Mouse (Mus musculus) T-cell, adult 2 months (primary cell): Measurements from ENCODE around the gene Foxp1.

ENCODE experiments used
- DNase-seq: peaks from one replicate; pipeline ENCODE4 v3.0.0; 2022; ENCODE audit warnings: low spot score

The Foxp1 gene

DNA sequence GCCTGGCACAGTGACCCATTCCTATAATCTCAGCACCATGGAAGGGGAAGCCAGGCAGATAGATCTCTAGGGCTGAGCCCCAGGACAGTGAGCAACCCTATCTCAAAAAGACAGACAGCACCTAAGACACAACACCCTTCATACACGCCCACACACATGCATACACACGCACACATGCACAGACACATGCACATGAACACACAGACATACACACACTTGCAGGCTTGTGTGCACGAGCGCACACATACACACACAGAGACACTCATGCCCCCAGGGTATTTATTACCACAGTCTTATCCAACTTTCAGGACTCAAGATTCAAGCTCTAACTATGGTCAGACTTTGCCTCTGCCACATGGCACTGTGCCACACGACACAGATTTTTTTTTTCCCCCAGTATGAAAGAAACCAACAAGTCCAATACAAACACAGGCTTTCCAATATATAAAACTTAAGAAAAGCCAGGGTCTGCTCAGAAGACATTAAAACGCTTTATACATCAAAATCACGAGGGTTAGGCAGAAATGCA is 38.3 kb downstream of the Foxp1 start:
- no peak for DNase-seq

DNA sequence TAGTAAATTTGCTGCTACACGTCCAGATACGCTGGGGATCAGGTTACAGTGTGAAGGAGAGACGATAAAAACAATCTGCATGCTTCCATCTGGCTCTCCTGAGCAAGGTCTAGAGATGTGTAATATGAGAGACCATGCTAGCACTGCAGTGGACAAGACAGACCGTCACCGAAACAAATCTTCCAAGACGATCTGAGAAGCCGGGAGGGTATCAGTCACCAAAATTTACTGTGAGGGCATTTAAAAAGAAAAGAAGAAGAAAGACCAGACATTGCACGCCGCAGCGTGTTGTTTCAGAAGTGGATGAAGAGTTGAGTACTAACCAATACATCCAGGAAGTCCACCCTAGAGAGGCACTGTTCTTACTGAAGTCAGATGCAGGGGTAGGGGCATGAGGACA is 39.0 kb downstream of the Foxp1 start:
- no peak for DNase-seq

DNA sequence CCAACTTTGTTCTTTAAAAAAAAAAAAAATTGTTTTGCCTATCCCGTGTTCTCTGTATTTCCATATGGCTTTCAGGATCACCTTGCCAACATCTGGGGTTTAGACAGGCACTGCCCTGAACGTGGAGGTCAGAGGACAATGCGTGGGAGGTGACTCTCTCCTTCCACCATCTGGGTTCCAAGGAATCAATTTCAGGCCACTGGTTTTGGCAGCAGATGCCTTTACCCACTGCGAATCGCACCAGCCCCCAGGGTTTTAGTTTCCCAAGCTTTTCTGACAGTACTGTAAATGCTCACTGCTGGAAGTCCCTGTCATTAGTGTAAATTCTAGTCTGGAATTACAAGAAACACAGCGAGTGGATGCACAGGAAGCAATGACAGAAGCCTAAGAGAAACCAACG is 41.0 kb downstream of the Foxp1 start:
- no peak for DNase-seq

GRCm38 (mm10) chr6:99478873-99479650 is 43.5 kb downstream of the Foxp1 start:
- no peak for DNase-seq

- DNase-seq = no peak
Measured at GRCm38 (mm10) chr6:99475040-99475439, 47.5 kb downstream of the Foxp1 start.

GRCm38 (mm10) chr6:99470906-99471305 is 51.6 kb downstream of the Foxp1 start:
- DNase-seq = no peak

DNA sequence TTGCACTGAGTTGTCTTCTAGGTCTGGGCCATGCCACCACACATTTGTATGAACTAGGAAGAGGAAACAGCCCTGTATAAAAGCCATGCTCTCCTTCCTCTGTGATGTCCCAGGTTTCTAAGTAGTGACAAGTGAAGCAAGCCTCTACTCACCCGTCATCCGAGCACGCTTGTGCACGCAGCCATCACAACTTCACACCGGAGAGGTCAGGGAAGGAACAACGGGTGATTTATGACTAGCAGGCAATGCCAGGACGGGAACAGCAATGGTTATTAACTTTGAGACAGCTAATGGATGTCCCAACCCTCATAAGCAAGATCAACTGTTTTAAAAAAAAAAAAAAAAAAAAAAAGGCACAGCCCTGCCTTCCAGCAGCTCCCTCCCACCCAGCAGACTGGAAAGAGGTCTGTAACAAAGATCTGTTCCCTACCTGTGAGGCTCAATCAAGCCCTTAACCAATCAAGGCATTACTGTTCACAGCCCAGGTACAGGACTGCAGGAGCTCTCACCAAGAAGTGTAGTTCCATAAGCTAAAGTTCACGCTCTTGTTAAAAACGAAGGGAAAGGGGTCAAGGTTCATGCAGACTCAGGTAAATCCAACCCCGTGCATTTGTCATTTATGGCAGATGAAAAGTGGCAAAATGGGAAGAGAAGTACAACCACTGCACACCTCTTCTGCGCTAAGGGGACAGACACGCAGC is 53.2 kb downstream of the Foxp1 start:
- no peak for DNase-seq

DNA sequence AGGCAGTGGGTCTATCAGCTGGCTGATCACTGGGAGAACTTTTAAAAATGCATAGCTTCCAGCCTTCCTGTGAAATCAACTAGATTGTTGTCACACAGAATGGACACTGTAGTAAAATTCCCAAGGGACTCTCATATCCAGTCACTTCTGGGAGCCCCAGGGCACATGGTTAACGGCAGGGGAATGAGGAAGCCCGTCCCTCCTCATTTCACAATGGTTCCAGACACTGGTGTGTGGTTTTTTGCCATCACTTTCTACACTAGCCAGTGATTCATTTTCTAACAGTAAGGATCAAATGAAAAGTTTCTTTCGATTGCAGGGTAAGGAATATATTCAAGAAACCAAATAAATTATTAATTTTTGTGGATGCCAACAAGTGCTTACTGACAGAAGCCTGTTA is 54.7 kb downstream of the Foxp1 start:
- no peak for DNase-seq

GRCm38 (mm10) chr6:99467109-99467508 is 55.4 kb downstream of the Foxp1 start:
- DNase-seq = no peak

GRCm38 (mm10) chr6:99466354-99466753 is 56.2 kb downstream of the Foxp1 start:
- DNase-seq = no peak

- no peak for DNase-seq
Measured at GRCm38 (mm10) chr6:99464449-99464848, 58.1 kb downstream of the Foxp1 start.

DNA sequence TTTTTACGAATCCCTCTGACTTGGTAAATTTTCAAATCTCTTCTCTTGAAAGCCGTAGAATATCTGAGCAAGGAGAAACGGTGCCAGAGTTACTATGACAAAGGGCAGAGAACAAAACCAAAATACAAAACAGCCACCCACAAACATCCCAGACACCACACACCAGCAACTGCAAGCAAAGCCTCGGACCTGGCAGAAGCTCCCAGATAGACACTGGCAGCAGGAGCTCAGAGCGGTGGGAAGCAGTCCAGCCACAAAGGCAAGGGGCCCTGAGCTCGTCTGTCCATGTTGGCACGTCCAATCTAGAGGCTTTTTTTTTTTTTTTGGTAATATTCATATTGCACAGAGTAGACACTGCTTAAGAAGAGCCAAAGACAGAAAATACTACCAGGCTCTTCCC is 58.6 kb downstream of the Foxp1 start:
- DNase-seq = no peak

GRCm38 (mm10) chr6:99458775-99459174 is 63.7 kb downstream of the Foxp1 start:
- DNase-seq = no peak

DNA sequence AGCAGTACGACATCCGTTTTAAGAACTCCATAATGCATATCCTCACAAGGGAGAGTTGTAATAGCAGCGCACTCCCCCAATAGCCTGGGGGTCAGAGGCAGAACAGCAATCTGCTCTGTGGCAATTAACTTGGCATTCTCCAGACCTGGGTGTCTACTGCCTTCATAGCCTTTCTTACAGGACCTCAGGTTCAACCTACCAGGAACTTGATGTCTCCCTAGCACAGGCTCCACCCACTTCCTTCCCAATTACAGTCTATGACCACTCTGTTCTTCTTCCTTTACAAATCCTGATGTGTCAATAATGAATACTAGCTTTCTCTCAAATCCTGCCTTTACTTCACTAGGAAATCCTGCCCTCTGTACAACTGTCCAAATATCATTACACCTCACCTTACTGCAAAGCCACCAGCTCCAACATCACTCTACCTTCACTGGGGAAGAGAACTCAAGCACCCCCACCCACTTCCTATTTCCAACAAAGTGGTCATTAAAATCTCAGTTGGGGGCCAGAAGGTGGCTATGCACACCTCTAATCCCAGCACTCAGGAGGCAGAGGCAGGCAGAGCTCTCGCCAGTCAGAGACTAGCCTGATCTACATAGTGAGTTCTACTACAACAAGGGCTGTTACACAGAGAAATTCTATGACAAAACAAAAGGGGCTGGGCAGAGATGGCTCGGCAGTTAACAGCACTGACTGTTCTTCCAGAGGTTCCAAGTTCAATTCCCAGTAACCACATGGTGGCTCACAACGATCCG is 68.6 kb downstream of the Foxp1 start:
- no peak for DNase-seq

- peak; percentile 72 for DNase-seq
Measured at GRCm38 (mm10) chr6:99452638-99453185, 69.8 kb downstream of the Foxp1 start.

GRCm38 (mm10) chr6:99451479-99451878 is 71.0 kb downstream of the Foxp1 start:
- no peak for DNase-seq

- no peak for DNase-seq
Measured at GRCm38 (mm10) chr6:99447447-99447846, 75.1 kb downstream of the Foxp1 start.

GRCm38 (mm10) chr6:99446801-99447415 is 75.6 kb downstream of the Foxp1 start:
- DNase-seq = no peak

DNA sequence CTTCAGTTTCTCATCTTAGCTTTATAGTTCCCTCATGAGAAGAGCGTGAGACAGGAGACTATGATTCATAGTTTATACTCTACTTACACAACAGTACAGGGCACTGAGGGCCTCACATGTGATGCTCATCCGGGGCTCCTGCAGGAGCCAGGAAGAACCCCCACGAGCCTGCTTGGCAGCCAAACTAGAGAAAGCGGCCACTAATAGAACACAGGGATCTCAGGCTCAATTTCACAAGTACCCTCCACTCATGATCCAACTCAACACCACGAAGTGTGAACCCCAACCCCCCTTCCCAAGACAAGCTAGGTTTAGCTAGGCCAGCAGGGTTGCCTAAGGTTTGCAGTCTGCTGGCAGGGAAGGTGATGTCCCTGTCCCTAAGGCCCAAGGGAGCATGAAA is 79.1 kb downstream of the Foxp1 start:
- no peak for DNase-seq

DNA sequence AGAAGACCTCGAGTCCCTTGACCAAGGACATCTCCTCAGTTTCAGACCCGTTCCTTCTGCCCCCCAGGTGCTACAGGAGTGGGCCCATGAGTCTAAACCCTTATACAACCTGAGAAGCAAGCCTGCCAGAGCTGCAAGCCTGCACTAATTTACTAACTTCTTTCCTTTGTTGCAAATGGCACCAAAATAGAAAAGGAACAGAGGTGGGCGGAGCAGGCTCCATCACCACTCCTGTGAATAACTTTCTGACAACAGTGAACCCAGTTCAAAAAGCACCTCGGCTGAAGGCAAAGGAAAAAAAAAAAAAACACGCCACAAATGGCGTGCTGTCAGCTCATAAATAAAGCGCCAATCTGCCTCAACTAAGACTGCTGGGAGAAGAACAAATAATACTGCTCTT is 81.4 kb downstream of the Foxp1 start:
- DNase-seq = peak; percentile 29

- DNase-seq = no peak
Measured at GRCm38 (mm10) chr6:99440606-99441005, 81.9 kb downstream of the Foxp1 start.

DNA sequence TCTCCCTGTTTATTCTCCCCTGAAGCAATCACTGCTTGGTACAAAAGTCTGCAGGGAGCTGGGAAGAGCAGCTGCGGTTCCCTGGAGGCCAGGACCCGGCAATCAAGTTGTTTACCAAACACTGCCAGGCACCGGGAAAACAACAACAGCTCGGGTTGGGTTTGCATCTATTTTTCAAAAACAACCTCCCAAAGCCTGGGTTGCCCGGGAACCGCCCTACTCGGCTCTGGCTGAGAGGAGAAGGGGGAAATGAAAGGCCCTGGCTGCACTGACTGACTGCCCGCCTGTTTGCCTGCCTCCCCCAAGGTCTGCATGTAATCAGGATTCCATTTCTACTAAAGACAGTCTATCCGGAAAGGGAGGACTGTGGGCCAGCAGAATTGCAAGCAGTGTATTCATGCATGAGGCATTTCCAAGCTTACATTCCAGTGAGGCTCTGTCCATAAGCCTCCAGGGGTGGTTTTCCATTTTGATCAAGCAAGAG is 82.6 kb downstream of the Foxp1 start:
- DNase-seq = no peak
